Mouse (Mus musculus) myocyte (in vitro differentiated cells): ENCODE measurements around the gene Herc4. TPM values are rescaled to one million over a fixed set of nuclear protein-coding genes. Genes with fewer than 3 reads are reported as not detected.

Source experiments
- H3K27me3 ChIP-seq: one replicate; pipeline ENCODE4 v1.6.1; 2011; ENCODE audit not compliant: control insufficient read depth, insufficient read depth, insufficient read length
- H3K36me3 ChIP-seq: one replicate; pipeline ENCODE4 v1.6.1; 2011; ENCODE audit not compliant: control insufficient read depth, insufficient read depth
- H3K4me2 ChIP-seq: one replicate; pipeline ENCODE4 v1.6.1; 2011; ENCODE audit warnings: low read depth, control low read depth
- H3K4me3 ChIP-seq: one replicate; pipeline ENCODE4 v1.5.1; 2011; ENCODE audit warnings: mild to moderate bottlenecking, control low read depth, moderate library complexity
- H3K79me2 ChIP-seq: one replicate; pipeline ENCODE4 v1.6.1; 2011; ENCODE audit not compliant: control insufficient read depth, insufficient read depth
- H3ac ChIP-seq: one replicate; pipeline ENCODE4 v1.6.1; 2011; ENCODE audit not compliant: control insufficient read depth, insufficient read length
- CEBPB ChIP-seq: IDR thresholded peaks from 2 replicates; pipeline ENCODE4 v1.6.1; 2011; ENCODE audit warnings: mild to moderate bottlenecking, moderate library complexity; ENCODE audit not compliant: poor library complexity, insufficient read depth, severe bottlenecking
- E2F4 ChIP-seq: IDR thresholded peaks from one replicate; pipeline ENCODE4 v1.6.1; 2011; ENCODE audit warnings: mild to moderate bottlenecking, control low read depth, moderate library complexity; ENCODE audit not compliant: insufficient read depth
- MAX ChIP-seq: IDR thresholded peaks from one replicate; pipeline ENCODE4 v1.6.1; 2011; ENCODE audit warnings: low read depth, mild to moderate bottlenecking, control low read depth
- MYOD1 ChIP-seq, 3 experiments: IDR thresholded peaks; one replicate each; pipeline ENCODE4 v1.6.1; 2011; ENCODE audit warnings: control low read depth in 2 of 3, low read depth in 2 of 3, mild to moderate bottlenecking in 2 of 3, moderate library complexity in 1 of 3; ENCODE audit not compliant: insufficient read length in 2 of 3, control insufficient read depth in 1 of 3
- MYOG ChIP-seq, 3 experiments: IDR thresholded peaks; one replicate each; pipeline ENCODE4 v1.6.1; 2011; ENCODE audit warnings: control low read depth in 2 of 3, low read depth in 2 of 3, mild to moderate bottlenecking in 2 of 3; ENCODE audit not compliant: insufficient read length in 2 of 3, control insufficient read depth in 1 of 3, insufficient read depth in 1 of 3
- POLR2A ChIP-seq: IDR thresholded peaks from one replicate; pipeline ENCODE4 v1.6.1; 2011; ENCODE audit warnings: low read depth, mild to moderate bottlenecking, control low read depth, moderate library complexity; ENCODE audit not compliant: insufficient read length
- POLR2AphosphoS2 ChIP-seq: IDR thresholded peaks from one replicate; pipeline ENCODE4 v1.6.1; 2011; ENCODE audit warnings: low read depth, control low read depth; ENCODE audit not compliant: insufficient read length
- REST ChIP-seq: IDR thresholded peaks from one replicate; pipeline ENCODE4 v1.6.1; 2011; ENCODE audit warnings: mild to moderate bottlenecking, control low read depth, moderate library complexity; ENCODE audit not compliant: insufficient read depth, insufficient read length
- SRF ChIP-seq: IDR thresholded peaks from one replicate; pipeline ENCODE4 v1.6.1; 2011; ENCODE audit warnings: low read depth; ENCODE audit not compliant: control insufficient read depth, insufficient read length
- TCF12 ChIP-seq: IDR thresholded peaks from one replicate; pipeline ENCODE4 v1.6.1; 2011; ENCODE audit warnings: mild to moderate bottlenecking, control low read depth; ENCODE audit not compliant: poor library complexity, insufficient read depth, severe bottlenecking
- TCF3 ChIP-seq: IDR thresholded peaks from one replicate; pipeline ENCODE4 v1.6.1; 2011; ENCODE audit warnings: low read depth, control low read depth; ENCODE audit not compliant: insufficient read length
- USF1 ChIP-seq: IDR thresholded peaks from one replicate; pipeline ENCODE4 v1.6.1; 2011; ENCODE audit warnings: low read depth, mild to moderate bottlenecking, control low read depth, moderate library complexity
- polyA plus RNA-seq: library from polyadenylated mRNA; unstranded; fragments of >200 nt; fragmentation: generic; extraction: Trizol; gene quantifications from one replicate; pipeline ENCODE4 v1.2.1, GENCODE M21; 2012; ENCODE audit warnings: missing spikeins

Herc4 gene
- polyA plus RNA-seq, 1 experiment: 13.6 TPM

- no peaks in the 10 kb centered on the region for H3K36me3 ChIP-seq
- H3K79me2 ChIP-seq: no peaks in the 10 kb centered on the region
- no peaks in the 10 kb centered on the region for H3K27me3 ChIP-seq
- no peak overlapping the region for H3ac ChIP-seq
- H3K4me3 ChIP-seq: no peak overlapping the region
- TF ChIP-seq E2F4 (no peak), MYOG (IDR thresholded peaks at IDR 0.05; ENCODE audit: control insufficient read depth in 1 of 3, insufficient read depth in 1 of 3, insufficient read length in 2 of 3, low read depth in 2 of 3) (peak in 1 of 3 experiments; percentile 39), MYOD1 (IDR thresholded peaks at IDR 0.05; ENCODE audit: control insufficient read depth in 1 of 3, insufficient read length in 2 of 3, low read depth in 2 of 3) (peak in 2 of 3 experiments; percentile 49 to 72)
- H3K4me2 ChIP-seq: peak overlapping the region; percentile 52
Measured at GRCm38 (mm10) chr10:63221081-63221783, 22.4 kb upstream of the Herc4 start.

DNA sequence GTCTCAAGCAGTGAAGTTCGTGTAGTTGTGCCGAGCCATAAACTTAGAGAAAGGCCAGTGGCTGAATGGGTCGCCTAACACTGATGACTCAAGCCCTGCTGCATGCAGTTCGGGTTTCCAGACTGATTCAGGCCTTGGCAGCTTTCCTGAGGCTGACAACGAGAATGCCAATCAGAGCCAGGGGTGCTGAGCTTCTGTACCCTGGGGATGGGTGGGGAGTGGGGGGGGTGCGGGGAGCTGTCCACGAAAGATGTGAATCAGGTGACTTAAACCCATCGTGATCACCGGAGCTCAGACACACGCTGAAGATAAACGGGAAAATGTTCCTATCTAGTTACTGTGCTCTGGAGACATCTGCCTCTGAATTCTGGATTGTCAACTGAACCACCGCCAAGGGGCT, 19.3 kb upstream of the Herc4 start:
- H3K4me2 ChIP-seq: peak overlapping the region; percentile 75
- H3K4me3 ChIP-seq: no peak overlapping the region

DNA sequence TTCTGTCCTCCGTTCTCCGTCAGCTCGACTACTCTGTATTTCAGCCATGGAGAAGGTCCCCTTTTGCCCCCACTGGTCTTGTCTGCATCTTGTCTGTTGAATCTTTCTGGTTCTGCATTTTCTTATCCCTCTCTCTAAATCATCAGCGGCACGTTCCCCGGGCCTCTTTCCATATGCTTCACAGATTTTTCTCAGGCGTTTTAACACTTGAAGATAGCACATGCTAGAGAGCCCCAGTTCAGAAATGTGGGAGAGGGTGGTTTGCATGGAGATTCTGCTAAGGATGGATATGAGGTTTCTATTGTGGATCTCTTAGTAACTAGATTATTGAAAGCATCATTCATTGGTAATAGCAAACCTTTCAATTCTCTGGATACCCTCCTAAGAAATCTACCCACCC, 13.3 kb upstream of the Herc4 start:
- Histone ChIP-seq H3K36me3 (no peaks in the 10 kb centered on the region), H3K4me3 (no peak overlapping the region), H3K4me2 (no peak overlapping the region), H3K27me3 (no peaks in the 10 kb centered on the region), H3ac (no peak overlapping the region), H3K79me2 (no peaks in the 10 kb centered on the region)
- no peak for TF ChIP-seq USF1
- no peak for TF ChIP-seq SRF
- TF ChIP-seq MYOG (IDR thresholded peaks at IDR 0.05; ENCODE audit: control insufficient read depth in 1 of 3, insufficient read depth in 1 of 3, insufficient read length in 2 of 3, low read depth in 2 of 3): no peak
- TF ChIP-seq REST: no peak
- TF ChIP-seq TCF12: no peak
- TF ChIP-seq TCF3: no peak
- TF ChIP-seq CEBPB: no peak
- no peak for TF ChIP-seq POLR2A
- no peak for TF ChIP-seq MYOD1 (IDR thresholded peaks at IDR 0.05; ENCODE audit: control insufficient read depth in 1 of 3, insufficient read length in 2 of 3, low read depth in 2 of 3)
- no peak for TF ChIP-seq E2F4
- no peak for TF ChIP-seq POLR2AphosphoS2
- no peak for TF ChIP-seq MAX

More for the DNA sequence above, 19.3 kb upstream of the Herc4 start:
- Histone ChIP-seq H3K27me3 (no peaks in the 10 kb centered on the region), H3K79me2 (no peaks in the 10 kb centered on the region), H3K36me3 (no peaks in the 10 kb centered on the region), H3ac (no peak overlapping the region)
- TF ChIP-seq MYOG (IDR thresholded peaks at IDR 0.05; ENCODE audit: control insufficient read depth in 1 of 3, insufficient read depth in 1 of 3, insufficient read length in 2 of 3, low read depth in 2 of 3) (no peak), MYOD1 (IDR thresholded peaks at IDR 0.05; ENCODE audit: control insufficient read depth in 1 of 3, insufficient read length in 2 of 3, low read depth in 2 of 3) (no peak), POLR2A (no peak)

DNA sequence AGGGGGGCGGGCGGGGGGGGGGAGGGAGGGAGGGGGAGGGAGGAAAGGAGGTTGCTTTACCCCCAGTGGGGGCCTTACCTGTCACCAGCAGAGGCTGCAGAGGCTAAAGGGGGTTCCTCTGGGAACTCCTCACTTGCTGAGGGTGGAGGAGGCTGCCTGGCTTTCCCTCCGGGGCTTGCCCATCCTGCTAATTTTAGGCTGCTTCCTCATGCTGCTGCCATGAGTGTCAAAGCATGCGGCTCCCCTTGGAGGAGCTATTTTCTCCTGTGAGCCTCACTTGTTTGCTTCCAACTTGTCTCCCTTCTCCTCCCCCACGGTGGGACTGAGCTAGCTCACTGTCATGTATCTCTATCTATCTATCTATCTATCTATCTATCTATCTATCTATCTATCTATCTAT, 12.8 kb upstream of the Herc4 start:
- Histone ChIP-seq H3ac (no peak overlapping the region), H3K36me3 (no peaks in the 10 kb centered on the region), H3K4me2 (no peak overlapping the region), H3K4me3 (no peak overlapping the region), H3K27me3 (no peaks in the 10 kb centered on the region), H3K79me2 (no peaks in the 10 kb centered on the region)
- no peak for TF ChIP-seq CEBPB

GRCm38 (mm10) chr10:63231630-63232029, 12.0 kb upstream of the Herc4 start:
- TF ChIP-seq SRF (no peak), REST (no peak), MYOG (IDR thresholded peaks at IDR 0.05; ENCODE audit: control insufficient read depth in 1 of 3, insufficient read depth in 1 of 3, insufficient read length in 2 of 3, low read depth in 2 of 3) (no peak), TCF12 (no peak), POLR2A (no peak), E2F4 (no peak), MAX (no peak), CEBPB (no peak), TCF3 (no peak), USF1 (no peak), MYOD1 (IDR thresholded peaks at IDR 0.05; ENCODE audit: control insufficient read depth in 1 of 3, insufficient read length in 2 of 3, low read depth in 2 of 3) (no peak)
- no peaks in the 10 kb centered on the region for H3K36me3 ChIP-seq
- no peaks in the 10 kb centered on the region for H3K27me3 ChIP-seq
- no peak overlapping the region for H3ac ChIP-seq
- no peaks in the 10 kb centered on the region for H3K79me2 ChIP-seq
- H3K4me2 ChIP-seq: no peak overlapping the region
- H3K4me3 ChIP-seq: no peak overlapping the region
